Mouse (Mus musculus): Measurements from ENCODE around the gene Calm2. TPM values are rescaled to one million over a fixed set of nuclear protein-coding genes. Genes with fewer than 3 reads are reported as not detected.

Calm2 gene
- polyA plus RNA-seq, 1 experiment: 22.8 TPM

GRCm38 (mm10) chr17:87432743-87433142 is 14.0 kb downstream of the Calm2 start:
- TF ChIP-seq CTCF (IDR thresholded peaks at IDR 0.05; ENCODE audit: extremely low read depth, insufficient read length, insufficient replicate concordance, low read depth, low read length): no peak
- TF ChIP-seq POLR2A (IDR thresholded peaks at IDR 0.05; ENCODE audit: low read depth, low read length): no peak
- Histone ChIP-seq H3K27me3 (ENCODE audit: control insufficient read depth, insufficient read depth, low read length) (no peaks in the 10 kb centered on the region), H3K27ac (ENCODE audit: insufficient read depth, low read depth, low read length) (no peak overlapping the region), H3K4me1 (ENCODE audit: control insufficient read depth, insufficient read depth, insufficient read length, low read length) (peaks cover 5% of the 10 kb centered on the region; the same call in 1 of the 2 replicates), H3K36me3 (ENCODE audit: control insufficient read depth, insufficient read depth, low read length) (peaks cover 44% of the 10 kb centered on the region), H3K4me3 (ENCODE audit: low read depth, low read length) (no peak overlapping the region)
- WGBS: 84% methylated on average over 5 of the region's 5 CpGs

- H3K36me3 ChIP-seq (ENCODE audit: control insufficient read depth, insufficient read depth, low read length): peaks cover 44% of the 10 kb centered on the region
- H3K4me1 ChIP-seq (ENCODE audit: control insufficient read depth, insufficient read depth, insufficient read length, low read length): peaks cover under 1% of the 10 kb centered on the region; the same call in 1 of the 2 replicates
- TF ChIP-seq CTCF (IDR thresholded peaks at IDR 0.05; ENCODE audit: extremely low read depth, insufficient read length, insufficient replicate concordance, low read depth, low read length) (no peak), POLR2A (IDR thresholded peaks at IDR 0.05; ENCODE audit: low read depth, low read length) (no peak)
- H3K4me3 ChIP-seq (ENCODE audit: low read depth, low read length): no peak overlapping the region
- no peaks in the 10 kb centered on the region for H3K27me3 ChIP-seq (ENCODE audit: control insufficient read depth, insufficient read depth, low read length)
- no peak overlapping the region for H3K27ac ChIP-seq (ENCODE audit: insufficient read depth, low read depth, low read length)
Measured at GRCm38 (mm10) chr17:87432314-87432713, 14.4 kb downstream of the Calm2 start.

- Histone ChIP-seq H3K27ac (ENCODE audit: insufficient read depth, low read depth, low read length) (no peak overlapping the region), H3K4me1 (ENCODE audit: control insufficient read depth, insufficient read depth, insufficient read length, low read length) (no peaks in the 10 kb centered on the region), H3K4me3 (ENCODE audit: low read depth, low read length) (no peak overlapping the region), H3K36me3 (ENCODE audit: control insufficient read depth, insufficient read depth, low read length) (peaks cover 30% of the 10 kb centered on the region), H3K27me3 (ENCODE audit: control insufficient read depth, insufficient read depth, low read length) (no peaks in the 10 kb centered on the region)
- WGBS: 85% methylated on average over 3 of the region's 3 CpGs
- TF ChIP-seq POLR2A (IDR thresholded peaks at IDR 0.05; ENCODE audit: low read depth, low read length): no peak
- no peak for TF ChIP-seq CTCF (IDR thresholded peaks at IDR 0.05; ENCODE audit: extremely low read depth, insufficient read length, insufficient replicate concordance, low read depth, low read length)
Measured at GRCm38 (mm10) chr17:87429431-87429830, 17.3 kb downstream of the Calm2 start.

GRCm38 (mm10) chr17:87427511-87427910 is 19.2 kb downstream of the Calm2 start, which contains the start of gene Stpg4:
TSS of gene Stpg4 (minus strand) at chr17:87427741.
- Histone ChIP-seq H3K4me1 (ENCODE audit: control insufficient read depth, insufficient read depth, insufficient read length, low read length) (no peaks in the 10 kb centered on the region), H3K36me3 (ENCODE audit: control insufficient read depth, insufficient read depth, low read length) (peaks cover 15% of the 10 kb centered on the region), H3K4me3 (ENCODE audit: low read depth, low read length) (no peak within 1 kb of the TSS), H3K27ac (ENCODE audit: insufficient read depth, low read depth, low read length) (no peak within 1 kb of the TSS), H3K27me3 (ENCODE audit: control insufficient read depth, insufficient read depth, low read length) (no peaks in the 10 kb centered on the region)
- 67% methylated on average over 24 of the region's 24 CpGs for WGBS
- TF ChIP-seq CTCF (IDR thresholded peaks at IDR 0.05; ENCODE audit: extremely low read depth, insufficient read length, insufficient replicate concordance, low read depth, low read length) (no peak), POLR2A (IDR thresholded peaks at IDR 0.05; ENCODE audit: low read depth, low read length) (no peak)

GRCm38 (mm10) chr17:87418082-87418481 is 28.7 kb downstream of the Calm2 start:
- Histone ChIP-seq H3K4me3 (ENCODE audit: low read depth, low read length) (no peak overlapping the region), H3K36me3 (ENCODE audit: control insufficient read depth, insufficient read depth, low read length) (no peaks in the 10 kb centered on the region), H3K4me1 (ENCODE audit: control insufficient read depth, insufficient read depth, insufficient read length, low read length) (no peaks in the 10 kb centered on the region), H3K27ac (ENCODE audit: insufficient read depth, low read depth, low read length) (no peak overlapping the region), H3K27me3 (ENCODE audit: control insufficient read depth, insufficient read depth, low read length) (no peaks in the 10 kb centered on the region)
- 81% methylated on average over 7 of the region's 7 CpGs for WGBS
- TF ChIP-seq CTCF (IDR thresholded peaks at IDR 0.05; ENCODE audit: extremely low read depth, insufficient read length, insufficient replicate concordance, low read depth, low read length): no peak
- TF ChIP-seq POLR2A (IDR thresholded peaks at IDR 0.05; ENCODE audit: low read depth, low read length): no peak

- no peaks in the 10 kb centered on the region for H3K36me3 ChIP-seq (ENCODE audit: control insufficient read depth, insufficient read depth, low read length)
- WGBS: 80% methylated on average over 4 of the region's 4 CpGs
- H3K27ac ChIP-seq (ENCODE audit: insufficient read depth, low read depth, low read length): no peak overlapping the region
Measured at GRCm38 (mm10) chr17:87406646-87407045, 40.1 kb downstream of the Calm2 start.

GRCm38 (mm10) chr17:87405576-87405975 is 41.2 kb downstream of the Calm2 start:
- H3K27ac ChIP-seq (ENCODE audit: insufficient read depth, low read depth, low read length): no peak overlapping the region
- 79% methylated on average over 11 of the region's 11 CpGs for WGBS
- H3K36me3 ChIP-seq (ENCODE audit: control insufficient read depth, insufficient read depth, low read length): no peaks in the 10 kb centered on the region
- no peaks in the 10 kb centered on the region for H3K27me3 ChIP-seq (ENCODE audit: control insufficient read depth, insufficient read depth, low read length)
- no peak overlapping the region for H3K4me3 ChIP-seq (ENCODE audit: low read depth, low read length)
- H3K4me1 ChIP-seq (ENCODE audit: control insufficient read depth, insufficient read depth, insufficient read length, low read length): no peaks in the 10 kb centered on the region
- TF ChIP-seq CTCF (IDR thresholded peaks at IDR 0.05; ENCODE audit: extremely low read depth, insufficient read length, insufficient replicate concordance, low read depth, low read length) (no peak), POLR2A (IDR thresholded peaks at IDR 0.05; ENCODE audit: low read depth, low read length) (no peak)

More at GRCm38 (mm10) chr17:87406646-87407045, 40.1 kb downstream of the Calm2 start:
- no peaks in the 10 kb centered on the region for H3K4me1 ChIP-seq (ENCODE audit: control insufficient read depth, insufficient read depth, insufficient read length, low read length)
- no peak for TF ChIP-seq CTCF (IDR thresholded peaks at IDR 0.05; ENCODE audit: extremely low read depth, insufficient read length, insufficient replicate concordance, low read depth, low read length)
- no peak for TF ChIP-seq POLR2A (IDR thresholded peaks at IDR 0.05; ENCODE audit: low read depth, low read length)
- H3K4me3 ChIP-seq (ENCODE audit: low read depth, low read length): no peak overlapping the region
- no peaks in the 10 kb centered on the region for H3K27me3 ChIP-seq (ENCODE audit: control insufficient read depth, insufficient read depth, low read length)

All from small intestine, adult 2 months (tissue).